Mouse (Mus musculus) thymus, adult 2 months (tissue): Measurements from ENCODE around the gene Gm7030.
"Not testable (repeated sequence)": the region's sequence is repeated elsewhere in the genome, so short reads cannot be mapped to it uniquely, and the experiment has no call there.

ENCODE experiments used
- CTCF ChIP-seq: fragments of 200-500 bp; IDR thresholded peaks from 2 replicates; pipeline ENCODE4 v1.5.1; 2012; ENCODE audit warnings: mild to moderate bottlenecking, control low read depth, low read length, moderate library complexity, borderline replicate concordance; ENCODE audit not compliant: control insufficient read depth, poor library complexity, insufficient read depth; ENCODE audit errors: extremely low read depth
- POLR2A ChIP-seq: fragments of 200-500 bp; IDR thresholded peaks from 2 replicates; pipeline ENCODE4 v1.6.1; 2012; ENCODE audit warnings: mild to moderate bottlenecking, low read length, control low read depth, moderate library complexity; ENCODE audit not compliant: control insufficient read depth, poor library complexity, insufficient read depth; ENCODE audit errors: extremely low read depth

- TF ChIP-seq POLR2A, CTCF: not testable (repeated sequence)
These were observed 19.1 kb downstream of the Gm7030 start for GRCm38 (mm10) chr17:36110129-36110528.
